Mouse (Mus musculus) ovary, adult 2 months (tissue): Measurements from ENCODE around the gene Prpf38b. TPM values are rescaled to one million over a fixed set of nuclear protein-coding genes. Genes with fewer than 3 reads are reported as not detected.

Source experiments
- polyA plus RNA-seq: library from polyadenylated mRNA; depleted of rRNA; stranded (reverse); fragments of >200 nt; gene quantifications from 2 replicates; pipeline ENCODE4 v1.2.3, GENCODE M21; 2012; rRNA removed

Prpf38b gene
- polyA plus RNA-seq = 89.6 and 124 TPM in 2 replicates

DNA sequence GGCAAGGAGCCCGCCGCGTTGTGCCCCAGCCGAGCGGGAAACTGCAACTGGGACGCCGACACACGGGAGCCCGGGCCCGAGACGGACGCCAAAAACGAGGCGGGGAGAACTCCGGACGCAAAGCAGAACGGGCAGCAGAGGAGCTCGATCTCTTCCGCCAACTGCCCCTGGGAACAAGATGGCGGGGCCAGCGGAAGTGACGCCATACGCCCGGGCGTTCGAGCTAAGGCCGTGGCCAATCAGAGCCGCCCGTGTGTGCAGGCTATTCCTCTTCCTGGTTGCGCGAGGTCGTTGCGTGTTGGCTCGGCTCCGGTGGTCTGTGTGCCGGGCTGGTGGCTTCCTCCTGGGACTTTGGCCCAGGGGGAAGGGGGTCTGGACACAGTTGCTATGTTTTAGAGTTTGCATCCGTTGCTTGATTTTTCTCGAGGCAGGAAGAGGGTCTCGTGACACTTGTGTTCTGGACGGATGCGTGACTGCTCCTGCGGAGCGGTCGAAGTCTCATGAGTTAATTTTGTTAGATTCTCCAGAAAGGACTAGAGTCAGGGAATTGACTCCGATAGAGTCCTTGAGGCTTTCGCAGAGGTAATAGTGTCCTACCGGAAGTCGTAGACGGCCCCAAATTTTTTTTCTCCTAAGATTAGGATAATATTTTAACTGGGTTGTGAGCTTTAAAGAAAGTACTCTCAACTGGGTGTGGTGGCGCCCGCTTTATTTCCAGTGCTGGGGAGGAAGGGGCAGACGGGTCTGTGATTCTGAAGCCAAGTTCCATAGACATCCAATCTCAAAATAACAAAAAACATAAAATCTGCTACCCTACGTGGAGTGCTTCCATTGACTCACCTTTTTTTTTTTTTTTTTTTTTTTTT, at the start of gene Prpf38b:
Prpf38b (minus strand) TSS at position 180 of the 866 bp plus-strand sequence.

GRCm38 (mm10) chr3:108940001-108940633, 28.6 kb upstream of the Prpf38b start, which contains the start of gene Gm9857:
Gene Gm9857, minus strand, starts transcription at chr3:108940445.

GRCm38 (mm10) chr3:108939573-108939972, 28.0 kb upstream of the Prpf38b start, which contains the start of gene Henmt1:
Gene Henmt1, plus strand, starts transcription at chr3:108939873.

GRCm38 (mm10) chr3:108889908-108890307, 21.6 kb downstream of the Prpf38b start, which contains the start of gene Fndc7:
Gene Fndc7, minus strand, starts transcription at chr3:108890008.

Other genes starting within 250 kb of the Prpf38b start
- 3.4 and 3.5 TPM in 2 replicates for gene Gpsm2, start 189.4 kb downstream of the Prpf38b start, polyA plus RNA-seq
- gene Aknad1, start 172.1 kb downstream of the Prpf38b start, polyA plus RNA-seq = 0.10 and 0.25 TPM in 2 replicates
- gene Stxbp3, start 71.2 kb downstream of the Prpf38b start, polyA plus RNA-seq = 5.0 and 5.8 TPM in 2 replicates
- gene Fndc7, start 21.7 kb downstream of the Prpf38b start, polyA plus RNA-seq = 32.8 and 33.3 TPM in 2 replicates
- 0.42 and 0.67 TPM in 2 replicates for gene Henmt1, start 28.1 kb upstream of the Prpf38b start, polyA plus RNA-seq
- gene Gm9857, start 28.7 kb upstream of the Prpf38b start, polyA plus RNA-seq = 1.3 and 1.8 TPM in 2 replicates
- 5.2 and 6.3 TPM in 2 replicates for gene Fam102b, start 115.9 kb upstream of the Prpf38b start, polyA plus RNA-seq
- not detected in 2 replicates for gene Slc25a54, start 168.7 kb upstream of the Prpf38b start, polyA plus RNA-seq
- 7.9 and 20.1 TPM in 2 replicates for gene Slc25a24, start 211.4 kb upstream of the Prpf38b start, polyA plus RNA-seq